Mouse (Mus musculus) heart, adult 2 months (tissue): ENCODE measurements around the gene Figla.

Experiments used
- CTCF ChIP-seq: fragments of 200-600 bp; IDR thresholded peaks from 2 replicates; pipeline ENCODE4 v1.8.1; 2022; ENCODE audit warnings: antibody characterized with exemption, mild to moderate bottlenecking, moderate library complexity
- EP300 ChIP-seq: fragments of 200-500 bp; IDR thresholded peaks from 2 replicates; pipeline ENCODE4 v1.6.1; 2011; ENCODE audit warnings: low read depth, low read length, control low read depth; ENCODE audit not compliant: insufficient read depth
- POLR2A ChIP-seq: fragments of 200-500 bp; IDR thresholded peaks from 2 replicates; pipeline ENCODE4 v1.6.1; 2011; ENCODE audit warnings: mild to moderate bottlenecking, low read depth, low read length, control low read depth; ENCODE audit not compliant: insufficient read depth

- no peak for TF ChIP-seq CTCF
- no peak for TF ChIP-seq POLR2A
- TF ChIP-seq EP300: no peak
Measured at GRCm38 (mm10) chr6:86053594-86053993, 37.6 kb downstream of the Figla start.
